Mouse (Mus musculus) T-helper 2 cell (primary cell): Measurements from ENCODE around the gene Pde5a.

Experiments
- in situ Hi-C: fragments of 300-600 bp; cut with MboI, MseI; formaldehyde crosslinking; loops from one replicate; pipeline ENCODE4 v1.15.1; 2025; ENCODE audit warnings: high pct_unique_total_duplicates

Gene Pde5a

GRCm38 (mm10) chr3:122837639-122838038 is 108.9 kb downstream of the Pde5a start:
- in situ Hi-C loops = no loop called here

GRCm38 (mm10) chr3:122848410-122849034 is 119.8 kb downstream of the Pde5a start:
- in situ Hi-C loops = no loop called here

- in situ Hi-C loops = no loop called here
Measured at GRCm38 (mm10) chr3:122855149-122855548, 126.4 kb downstream of the Pde5a start.

- in situ Hi-C loops = no loop called here
Measured at GRCm38 (mm10) chr3:122859829-122860228, 131.1 kb downstream of the Pde5a start.

- in situ Hi-C loops = no loop called here
Measured at GRCm38 (mm10) chr3:122860573-122861498, 132.1 kb downstream of the Pde5a start.

GRCm38 (mm10) chr3:122865092-122865491 is 136.3 kb downstream of the Pde5a start:
- in situ Hi-C loops = no loop called here

GRCm38 (mm10) chr3:122868270-122868669 is 139.5 kb downstream of the Pde5a start:
- in situ Hi-C loops = no loop called here

- in situ Hi-C loops = no loop called here
Measured at GRCm38 (mm10) chr3:122871596-122871995, 142.8 kb downstream of the Pde5a start.

GRCm38 (mm10) chr3:122876870-122877269 is 148.1 kb downstream of the Pde5a start:
- in situ Hi-C loops = no loop called here

- in situ Hi-C loops = no loop called here
Measured at GRCm38 (mm10) chr3:122877543-122877942, 148.8 kb downstream of the Pde5a start.

- in situ Hi-C loops = no loop called here
Measured at GRCm38 (mm10) chr3:122878705-122879315, 150.1 kb downstream of the Pde5a start.

GRCm38 (mm10) chr3:122887505-122888301 is 159.0 kb downstream of the Pde5a start:
- in situ Hi-C loops = no loop called here

GRCm38 (mm10) chr3:122888371-122888819 is 159.6 kb downstream of the Pde5a start:
- in situ Hi-C loops = no loop called here

- in situ Hi-C loops = no loop called here
Measured at GRCm38 (mm10) chr3:122894772-122895171, 166.0 kb downstream of the Pde5a start, which contains the start of gene Fabp2. Fabp2 (plus strand) TSS chr3:122895072.

GRCm38 (mm10) chr3:122895189-122895731 is 166.5 kb downstream of the Pde5a start:
- in situ Hi-C loops = no loop called here

GRCm38 (mm10) chr3:122898254-122898653 is 169.5 kb downstream of the Pde5a start:
- in situ Hi-C loops = no loop called here

GRCm38 (mm10) chr3:122903746-122904433 is 175.1 kb downstream of the Pde5a start:
- in situ Hi-C loops = loop anchor here (5.0 kb wide), 1 partner anchor 262 kb away; no protein-coding TSS in a partner anchor

- in situ Hi-C loops = no loop called here
Measured at GRCm38 (mm10) chr3:122907841-122908240, 179.1 kb downstream of the Pde5a start.
